Comparison of ENCODE assay signal across 8 mouse cellular contexts in the genomic region with DNA sequence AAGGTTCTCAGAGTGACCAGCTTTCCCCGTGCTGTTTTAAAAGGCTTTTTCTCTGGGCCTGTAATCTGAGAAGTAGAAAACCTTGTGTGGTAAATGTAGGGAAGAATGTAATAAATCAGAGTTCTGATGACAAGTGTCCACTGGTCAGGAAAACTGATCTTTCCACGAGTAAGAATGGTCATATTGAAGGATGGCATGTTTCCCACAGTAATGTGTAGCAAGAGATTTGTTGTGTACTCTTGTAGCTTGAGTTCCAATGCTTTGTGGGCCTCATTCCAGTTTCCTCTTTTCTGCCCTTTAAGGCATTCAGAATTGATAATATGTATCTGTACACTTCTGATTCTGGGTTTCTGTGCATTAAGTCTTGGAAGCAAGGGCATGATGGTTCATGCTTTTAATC. TPM values are rescaled to one million over a fixed set of nuclear protein-coding genes. Genes with fewer than 3 reads are reported as not detected.
A peak's percentile ranks its signal among the peaks of the same experiment; 100 is the strongest.
DNase-seq lines count a peak whose midpoint lies in the region; ATAC-seq and TF ChIP-seq lines count a peak whose summit lies in the region.

No protein-coding gene starts in this region.

- H3K4me1 ChIP-seq in cerebellum, adult 2 months (ENCODE audit: control insufficient read depth, insufficient read depth, low read length): peaks cover 2% of the 10 kb centered on the region; the same call in 1 of the 2 replicates
- H3K4me1 ChIP-seq in neural tube, embryonic 11.5 days (ENCODE audit: control insufficient read depth, insufficient read depth, low read length): peaks cover 18% of the 10 kb centered on the region
- H3K4me1 ChIP-seq in limb, embryonic 13.5 days: peaks cover 39% of the 10 kb centered on the region
- peaks cover 18% of the 10 kb centered on the region for H3K4me1 ChIP-seq in stomach, embryonic 15.5 days

- no peaks in the 10 kb centered on the region for H3K9me3 ChIP-seq in neural tube, embryonic 11.5 days (ENCODE audit: control insufficient read depth, low read length)
- H3K9me3 ChIP-seq in limb, embryonic 13.5 days: no peaks in the 10 kb centered on the region
- H3K9me3 ChIP-seq in stomach, embryonic 15.5 days: no peaks in the 10 kb centered on the region

- TF ChIP-seq POLR2A in cerebellum, adult 2 months (IDR thresholded peaks at IDR 0.05; ENCODE audit: borderline replicate concordance, insufficient read depth, low read length): no peak

- H3K27me3 ChIP-seq in cerebellum, adult 2 months (ENCODE audit: control insufficient read depth, insufficient read depth, low read length): no peaks in the 10 kb centered on the region
- H3K27me3 ChIP-seq in neural tube, embryonic 11.5 days (ENCODE audit: control insufficient read depth, insufficient read depth, low read length): no peaks in the 10 kb centered on the region
- H3K27me3 ChIP-seq in limb, embryonic 13.5 days: no peaks in the 10 kb centered on the region
- no peaks in the 10 kb centered on the region for H3K27me3 ChIP-seq in stomach, embryonic 15.5 days (replicated peaks)

- 1% methylated on average over 2 of the region's 2 CpGs for WGBS in cerebellum, adult 2 months
- WGBS in neural tube, embryonic 11.5 days: 6% methylated on average over 2 of the region's 2 CpGs
- 0% methylated on average over 2 of the region's 2 CpGs for WGBS in limb, embryonic 13.5 days
- 1% methylated on average over 2 of the region's 2 CpGs for WGBS in stomach, embryonic 15.5 days

- ATAC-seq in neural tube, embryonic 11.5 days (ENCODE audit: insufficient read depth, low FRiP score, low TSS enrichment): no peak
- no peak for ATAC-seq in limb, embryonic 13.5 days (ENCODE audit: low FRiP score, low read depth)
- ATAC-seq in stomach, embryonic 15.5 days (ENCODE audit: insufficient read depth, low FRiP score, low read depth): no peak

- DNase-seq in cerebellum, adult 2 months: no peak
- DNase-seq in cerebellum, adult 11-12 months: no peak
- DNase-seq in neural tube, embryonic 11.5 days (ENCODE audit: low spot score): no peak
- DNase-seq in neural tube, embryonic 10.5 days (ENCODE audit: extremely low spot score, low spot score): no peak
- DNase-seq in embryo, embryonic 10.5 days (ENCODE audit: low spot score): no peak
- DNase-seq in spleen, postnatal 36 days (ENCODE audit: low spot score in 2 of 2): no peak

- H3K4me3 ChIP-seq in cerebellum, adult 2 months (replicated peaks; ENCODE audit: insufficient read depth, low read depth, low read length): peak overlapping the region; percentile 95
- peak overlapping the region; percentile 99 for H3K4me3 ChIP-seq in neural tube, embryonic 11.5 days (ENCODE audit: low read depth, low read length)
- peak overlapping the region; percentile 99 for H3K4me3 ChIP-seq in limb, embryonic 13.5 days
- peak overlapping the region; percentile 99 for H3K4me3 ChIP-seq in stomach, embryonic 15.5 days (replicated peaks)

- H3K4me2 ChIP-seq in neural tube, embryonic 11.5 days (ENCODE audit: low read depth): peak overlapping the region; percentile 87
- H3K4me2 ChIP-seq in limb, embryonic 13.5 days (replicated peaks): peak overlapping the region; percentile 97
- peak overlapping the region; percentile 81 for H3K4me2 ChIP-seq in stomach, embryonic 15.5 days

- no peak for TF ChIP-seq CTCF in cerebellum, adult 2 months (IDR thresholded peaks at IDR 0.05; ENCODE audit: borderline replicate concordance, insufficient read depth, low read depth, low read length)

- peaks cover 20% of the 10 kb centered on the region for H3K36me3 ChIP-seq in neural tube, embryonic 11.5 days (ENCODE audit: control insufficient read depth, insufficient read depth, low read length)
- H3K36me3 ChIP-seq in limb, embryonic 13.5 days: peaks cover 52% of the 10 kb centered on the region
- peaks cover 37% of the 10 kb centered on the region for H3K36me3 ChIP-seq in stomach, embryonic 15.5 days

- peak overlapping the region; percentile 100 for H3K9ac ChIP-seq in neural tube, embryonic 11.5 days (ENCODE audit: low read length)
- peak overlapping the region; percentile 99 for H3K9ac ChIP-seq in limb, embryonic 13.5 days
- peak overlapping the region; percentile 99 for H3K9ac ChIP-seq in stomach, embryonic 15.5 days

- no peak overlapping the region for H3K27ac ChIP-seq in cerebellum, adult 2 months (ENCODE audit: insufficient read depth, low read length)
- no peak overlapping the region for H3K27ac ChIP-seq in neural tube, embryonic 11.5 days (ENCODE audit: low read depth, low read length)
- H3K27ac ChIP-seq in limb, embryonic 13.5 days: 0 out of 2 replicates have a peak overlapping the region, but pooled peaks have one; percentile 98
- peak overlapping the region; percentile 98; the same call in 1 of the 2 replicates for H3K27ac ChIP-seq in stomach, embryonic 15.5 days

RNA-seq across cellular contexts. Expression of a gene that starts 1.4 kb away (rescaled TPM):
- 175 and 196 TPM in 2 replicates for polyA plus RNA-seq in cerebellum, adult 2 months (2012; rRNA removed)
- 214 and 224 TPM in 2 replicates for polyA plus RNA-seq in neural tube, embryonic 11.5 days (2014; fragmentation: Nextera tagmentation; extraction: Ambion mirVana)
- 130 and 148 TPM in 2 replicates for polyA plus RNA-seq in limb, embryonic 13.5 days (2015; fragmentation: Nextera tagmentation; extraction: Ambion mirVana)
- 104 and 127 TPM in 2 replicates for polyA plus RNA-seq in stomach, embryonic 15.5 days (2015; fragmentation: Nextera tagmentation; extraction: Ambion mirVana)

RNA-seq across cellular contexts. Expression of a gene that starts 19.4 kb away (rescaled TPM):
- 90.1 and 101 TPM in 2 replicates for polyA plus RNA-seq in cerebellum, adult 2 months (2012; rRNA removed)
- polyA plus RNA-seq in neural tube, embryonic 11.5 days (2014; fragmentation: Nextera tagmentation; extraction: Ambion mirVana): 4.4 and 6.0 TPM in 2 replicates
- 13.2 and 14.4 TPM in 2 replicates for polyA plus RNA-seq in limb, embryonic 13.5 days (2015; fragmentation: Nextera tagmentation; extraction: Ambion mirVana)
- 10.3 and 12.8 TPM in 2 replicates for polyA plus RNA-seq in stomach, embryonic 15.5 days (2015; fragmentation: Nextera tagmentation; extraction: Ambion mirVana)

RNA-seq across cellular contexts. Expression of a gene that starts 23.9 kb away (rescaled TPM):
- 317 and 326 TPM in 2 replicates for polyA plus RNA-seq in cerebellum, adult 2 months (2012; rRNA removed)
- polyA plus RNA-seq in neural tube, embryonic 11.5 days (2014; fragmentation: Nextera tagmentation; extraction: Ambion mirVana): 10.0 and 13.6 TPM in 2 replicates
- polyA plus RNA-seq in limb, embryonic 13.5 days (2015; fragmentation: Nextera tagmentation; extraction: Ambion mirVana): 11.8 and 15.5 TPM in 2 replicates
- 11.4 and 13.8 TPM in 2 replicates for polyA plus RNA-seq in stomach, embryonic 15.5 days (2015; fragmentation: Nextera tagmentation; extraction: Ambion mirVana)

RNA-seq across cellular contexts. Expression of a gene that starts 30.1 kb away (rescaled TPM):
- 84.1 and 85.5 TPM in 2 replicates for polyA plus RNA-seq in cerebellum, adult 2 months (2012; rRNA removed)
- polyA plus RNA-seq in neural tube, embryonic 11.5 days (2014; fragmentation: Nextera tagmentation; extraction: Ambion mirVana): 59.5 and 66.1 TPM in 2 replicates
- polyA plus RNA-seq in limb, embryonic 13.5 days (2015; fragmentation: Nextera tagmentation; extraction: Ambion mirVana): 88.7 and 97.6 TPM in 2 replicates
- 70.2 and 74.3 TPM in 2 replicates for polyA plus RNA-seq in stomach, embryonic 15.5 days (2015; fragmentation: Nextera tagmentation; extraction: Ambion mirVana)

RNA-seq across cellular contexts. Expression of a gene that starts 34.3 kb away (rescaled TPM):
- polyA plus RNA-seq in cerebellum, adult 2 months (2012; rRNA removed): 78.5 and 90.1 TPM in 2 replicates
- 17.6 and 20.3 TPM in 2 replicates for polyA plus RNA-seq in neural tube, embryonic 11.5 days (2014; fragmentation: Nextera tagmentation; extraction: Ambion mirVana)
- polyA plus RNA-seq in limb, embryonic 13.5 days (2015; fragmentation: Nextera tagmentation; extraction: Ambion mirVana): 15.2 and 17.7 TPM in 2 replicates
- 55.8 and 57.6 TPM in 2 replicates for polyA plus RNA-seq in stomach, embryonic 15.5 days (2015; fragmentation: Nextera tagmentation; extraction: Ambion mirVana)

Comparison
In these comparisons a context has a peak if more than half of its experiments do, and no peak if none do; other contexts are left out.
1. H3K27ac ChIP-seq: peak in limb, embryonic 13.5 days (single experiment) and stomach, embryonic 15.5 days (single experiment); none in cerebellum, adult 2 months (single experiment) and neural tube, embryonic 11.5 days (single experiment).
2. RNA of a gene that starts 23.9 kb away (polyA plus RNA-seq): 317 to 326 TPM in cerebellum, adult 2 months; 11.8 to 15.5 TPM in limb, embryonic 13.5 days, 11.4 to 13.8 TPM in stomach, embryonic 15.5 days and 10.0 to 13.6 TPM in neural tube, embryonic 11.5 days; every median in the first group is over 10 times any median in the second.
3. Peak in every context shown above with its lines, with median percentiles within 50 percentile points of each other: H3K4me3 ChIP-seq, H3K4me2 ChIP-seq and H3K9ac ChIP-seq.